Mouse (Mus musculus) liver, embryonic 14.5 days (tissue): ENCODE measurements at regions not wholly inside any gene's neighbourhood (a gene's known extent, or its start where the extent isn't known, plus 50 kb on each side); places are given as distances from the start of the nearest gene placed in this dataset.

ENCODE experiments used
- CTCF ChIP-seq: IDR thresholded peaks from 2 replicates; pipeline ENCODE4 v1.5.1; 2016; ENCODE audit warnings: antibody characterized with exemption, low read depth, control low read depth
- EP300 ChIP-seq: IDR thresholded peaks from 2 replicates; pipeline ENCODE4 v1.6.1; 2016; ENCODE audit warnings: antibody characterized with exemption, low read depth

GRCm38 (mm10) chr13:35482340-35482739 is 177.3 kb upstream of the Cdyl start:
- no peak for TF ChIP-seq CTCF
- TF ChIP-seq EP300, result no peak
